Mouse (Mus musculus) embryonic facial prominence, embryonic 11.5 days (tissue): ENCODE data around the gene Mgat5. TPM values are rescaled to one million over a fixed set of nuclear protein-coding genes. Genes with fewer than 3 reads are reported as not detected.

Experiments
- ATAC-seq: fragments of 200-750 bp; cut with Nextera tagmentation; replicated peaks from 2 replicates; pipeline ENCODE4 v1.8.0; 2017; ENCODE audit warnings: low read depth; ENCODE audit not compliant: insufficient number of reproducible peaks, low FRiP score, low TSS enrichment
- DNase-seq: peaks from one replicate; pipeline ENCODE4 v3.0.0-alpha.2; 2015; ENCODE audit warnings: low spot score
- H3K27ac ChIP-seq: fragments of 300-500 bp; sonication (generic); replicated peaks from 2 replicates; pipeline ENCODE4 v1.5.1; 2014; ENCODE audit warnings: mild to moderate bottlenecking, low read depth, low read length, control low read depth
- H3K27me3 ChIP-seq: fragments of 300-500 bp; sonication (generic); 2 replicates; pipeline ENCODE4 v1.6.1; 2014; ENCODE audit warnings: mild to moderate bottlenecking, low read length, moderate library complexity, mixed read lengths; ENCODE audit not compliant: control insufficient read depth, insufficient read depth
- H3K36me3 ChIP-seq: fragments of 300-500 bp; sonication (generic); replicated peaks from 2 replicates; pipeline ENCODE4 v1.6.1; 2014; ENCODE audit warnings: low read depth, mild to moderate bottlenecking, low read length, moderate library complexity, mixed read lengths; ENCODE audit not compliant: control insufficient read depth, insufficient read depth
- H3K4me1 ChIP-seq: fragments of 300-500 bp; sonication (generic); 2 replicates; pipeline ENCODE4 v1.6.1; 2014; ENCODE audit warnings: low read length, mixed read lengths; ENCODE audit not compliant: control insufficient read depth, insufficient read depth
- H3K4me2 ChIP-seq: fragments of 300-500 bp; sonication (generic); 2 replicates; pipeline ENCODE4 v1.6.1; 2014; ENCODE audit warnings: low read depth, mild to moderate bottlenecking, control low read depth, low read length, moderate library complexity
- H3K4me3 ChIP-seq: fragments of 300-500 bp; sonication (generic); 2 replicates; pipeline ENCODE4 v1.5.1; 2014; ENCODE audit warnings: low read depth, low read length, control low read depth
- H3K9ac ChIP-seq: fragments of 300-500 bp; sonication (generic); replicated peaks from 2 replicates; pipeline ENCODE4 v1.6.1; 2014; ENCODE audit warnings: mild to moderate bottlenecking, control low read depth, low read length
- H3K9me3 ChIP-seq: fragments of 300-500 bp; sonication (generic); replicated peaks from 2 replicates; pipeline ENCODE4 v1.6.1; 2016; ENCODE audit warnings: mild to moderate bottlenecking, low read length, inconsistent platforms, mixed read lengths; ENCODE audit not compliant: control insufficient read depth
- WGBS: fragments of 180-500 bp; shearing (Covaris S2); extraction: QIAGEN DNeasy Blood & Tissue Kit; methylation state at CpG from one replicate; pipeline ENCODE4 v1.1.7; 2014; 5-methylcytosine and 5-hydroxymethylcytosine counted together
- polyA plus RNA-seq: library from polyadenylated mRNA; unstranded; fragments of >200 nt; fragmentation: Nextera tagmentation; extraction: Ambion mirVana; gene quantifications from 2 replicates; pipeline ENCODE4 v1.2.1, GENCODE M21; 2014

Gene Mgat5
- polyA plus RNA-seq, 1 experiment from 2014 or later = 6.1 TPM

- DNase-seq = no peak
- 73% methylated on average over 9 of the region's 9 CpGs for WGBS
- no peaks in the 10 kb centered on the region for H3K27me3 ChIP-seq
- no peaks in the 10 kb centered on the region for H3K4me1 ChIP-seq
- no peak for ATAC-seq
- H3K27ac ChIP-seq = no peak overlapping the region
- H3K4me3 ChIP-seq = no peak overlapping the region
- H3K4me2 ChIP-seq = no peak overlapping the region
- no peaks in the 10 kb centered on the region for H3K36me3 ChIP-seq
- no peaks in the 10 kb centered on the region for H3K9me3 ChIP-seq
- H3K9ac ChIP-seq = no peak overlapping the region
Observed at GRCm38 (mm10) chr1:127208167-127208566, 3.4 kb downstream of the Mgat5 start.

GRCm38 (mm10) chr1:127212812-127213211 is 8.0 kb downstream of the Mgat5 start:
- Histone ChIP-seq H3K36me3 (no peaks in the 10 kb centered on the region), H3K9ac (no peak overlapping the region), H3K27ac (no peak overlapping the region), H3K4me1 (no peaks in the 10 kb centered on the region), H3K9me3 (no peaks in the 10 kb centered on the region), H3K4me2 (no peak overlapping the region), H3K4me3 (no peak overlapping the region), H3K27me3 (no peaks in the 10 kb centered on the region)
- 37% methylated on average over 1 of the region's 1 CpGs for WGBS
- DNase-seq = no peak
- no peak for ATAC-seq

- 40% methylated on average over 3 of the region's 3 CpGs for WGBS
- Histone ChIP-seq H3K4me1 (no peaks in the 10 kb centered on the region), H3K4me2 (no peak overlapping the region), H3K36me3 (no peaks in the 10 kb centered on the region), H3K9ac (no peak overlapping the region), H3K27me3 (no peaks in the 10 kb centered on the region), H3K27ac (no peak overlapping the region), H3K4me3 (no peak overlapping the region), H3K9me3 (no peaks in the 10 kb centered on the region)
- no peak for DNase-seq
- ATAC-seq = no peak
Observed at GRCm38 (mm10) chr1:127213434-127213833, 8.6 kb downstream of the Mgat5 start.

- ATAC-seq = no peak
- Histone ChIP-seq H3K4me3 (no peak overlapping the region), H3K36me3 (no peaks in the 10 kb centered on the region), H3K9me3 (no peaks in the 10 kb centered on the region), H3K27me3 (no peaks in the 10 kb centered on the region), H3K4me1 (no peaks in the 10 kb centered on the region), H3K9ac (no peak overlapping the region), H3K27ac (no peak overlapping the region), H3K4me2 (no peak overlapping the region)
- no peak for DNase-seq
- WGBS = 93% methylated on average over 8 of the region's 8 CpGs
Observed at GRCm38 (mm10) chr1:127214585-127215232, 9.9 kb downstream of the Mgat5 start.

- Histone ChIP-seq H3K4me1 (no peaks in the 10 kb centered on the region), H3K27me3 (no peaks in the 10 kb centered on the region), H3K4me3 (no peak overlapping the region), H3K9ac (no peak overlapping the region), H3K36me3 (no peaks in the 10 kb centered on the region), H3K27ac (no peak overlapping the region), H3K4me2 (no peak overlapping the region), H3K9me3 (no peaks in the 10 kb centered on the region)
- ATAC-seq (no peak), DNase-seq (no peak)
- 58% methylated on average over 2 of the region's 2 CpGs for WGBS
Observed at GRCm38 (mm10) chr1:127216979-127217378, 12.2 kb downstream of the Mgat5 start.

- Histone ChIP-seq H3K27ac (no peak overlapping the region), H3K4me2 (no peak overlapping the region), H3K4me1 (no peaks in the 10 kb centered on the region), H3K4me3 (no peak overlapping the region), H3K9me3 (no peaks in the 10 kb centered on the region), H3K36me3 (no peaks in the 10 kb centered on the region), H3K9ac (no peak overlapping the region), H3K27me3 (no peaks in the 10 kb centered on the region)
- no peak for ATAC-seq
- WGBS = 68% methylated on average over 4 of the region's 4 CpGs
- peak; percentile 39 for DNase-seq
Observed at GRCm38 (mm10) chr1:127217665-127218064, 12.8 kb downstream of the Mgat5 start.

- Histone ChIP-seq H3K9ac (no peak overlapping the region), H3K4me3 (no peak overlapping the region), H3K27me3 (no peaks in the 10 kb centered on the region), H3K27ac (no peak overlapping the region), H3K4me2 (no peak overlapping the region), H3K4me1 (no peaks in the 10 kb centered on the region), H3K9me3 (no peaks in the 10 kb centered on the region), H3K36me3 (no peaks in the 10 kb centered on the region)
- WGBS = 87% methylated on average over 7 of the region's 7 CpGs
- ATAC-seq = no peak
- no peak for DNase-seq
Observed at GRCm38 (mm10) chr1:127218182-127218581, 13.4 kb downstream of the Mgat5 start.

GRCm38 (mm10) chr1:127219161-127219560 is 14.3 kb downstream of the Mgat5 start:
- 76% methylated on average over 4 of the region's 4 CpGs for WGBS
- H3K9me3 ChIP-seq = no peaks in the 10 kb centered on the region
- H3K4me3 ChIP-seq = no peak overlapping the region
- H3K36me3 ChIP-seq = no peaks in the 10 kb centered on the region
- no peak overlapping the region for H3K4me2 ChIP-seq
- H3K27me3 ChIP-seq = no peaks in the 10 kb centered on the region
- no peak overlapping the region for H3K9ac ChIP-seq
- ATAC-seq = no peak
- H3K4me1 ChIP-seq = no peaks in the 10 kb centered on the region
- no peak overlapping the region for H3K27ac ChIP-seq
- DNase-seq = no peak
